In genomic region chr16:6963533-6963932, GRCm38 (mm10) we compare ENCODE assay signal across 14 mouse cellular contexts.
DNase-seq lines count a peak whose midpoint lies in the region; ATAC-seq lines count a peak whose summit lies in the region.
"Had no signal": no experiment of that assay in that cellular context is flagged by ENCODE, and none has a peak within 500 bp of the region (broad histone marks: within the 10 kb centered on the region; RNA-seq: fewer than 3 reads in every experiment).

No protein-coding gene starts in this region.

- ATAC-seq in erythroid progenitor cell, adult 5-6 weeks (replicated peaks; ENCODE audit: low FRiP score, poor library complexity, severe bottlenecking) = no peak
- ATAC-seq: forebrain, embryonic 14.5 days; intestine, embryonic 16.5 days; liver, embryonic 12.5 days; midbrain, embryonic 16.5 days had no signal

- DNase-seq in adrenal gland, adult (ENCODE audit: inconsistent age in 2 of 2, low spot score in 1 of 2) = peak; percentile 70 to 78
- no peak for DNase-seq in adrenal gland, postnatal 4 days (ENCODE audit: low spot score in 2 of 2)
- DNase-seq in left cerebral cortex, adult 9 months (ENCODE audit: low spot score in 2 of 2) = peak; percentile 47 to 52
- no peak for DNase-seq in left cerebral cortex, postnatal 4 days
- DNase-seq in cerebellum, adult 9-11 months = peak; percentile 43
- DNase-seq in telencephalon, adult 2 months (ENCODE audit: low read depth, low spot score) = peak; percentile 60
- no peak for DNase-seq in retina, postnatal 1 day
- DNase-seq: heart, postnatal 4 days; thymus, postnatal 25 days had no signal

- intact Hi-C loops in left cerebral cortex, postnatal 4 days (cut with DNase I) = no loop called here

Comparison
In these comparisons a context has a peak if more than half of its experiments do, and no peak if none do; other contexts are left out.
1. DNase-seq: peak in adrenal gland, adult (2 of 2), left cerebral cortex, adult 9 months (2 of 2), cerebellum, adult 9-11 months (single experiment) and telencephalon, adult 2 months (single experiment); none in adrenal gland, postnatal 4 days (0 of 2), left cerebral cortex, postnatal 4 days (single experiment) and retina, postnatal 1 day (single experiment).